Mouse (Mus musculus) layer of hippocampus, adult 18-20 months (tissue): Measurements from ENCODE around the gene 1700011L22Rik. TPM values are rescaled to one million over a fixed set of nuclear protein-coding genes. Genes with fewer than 3 reads are reported as not detected.
A peak's percentile ranks its signal among the peaks of the same experiment; 100 is the strongest.

Experiments used
- DNase-seq, 2 experiments: peaks; one replicate each; pipeline ENCODE4 v3.0.0; 2022; ENCODE audit warnings: low spot score in 2 of 2
- total RNA-seq, 2 experiments: library from RNA; stranded (reverse); gene quantifications; 2 replicates each; pipeline ENCODE4 v1.2.3; 2021

Gene 1700011L22Rik
- total RNA-seq, 2 experiments from 2014 or later: not detected

- DNase-seq: peak; percentile 16 to 42
These were observed 68.7 kb downstream of the 1700011L22Rik start for GRCm38 (mm10) chr8:79179678-79180077.

DNA sequence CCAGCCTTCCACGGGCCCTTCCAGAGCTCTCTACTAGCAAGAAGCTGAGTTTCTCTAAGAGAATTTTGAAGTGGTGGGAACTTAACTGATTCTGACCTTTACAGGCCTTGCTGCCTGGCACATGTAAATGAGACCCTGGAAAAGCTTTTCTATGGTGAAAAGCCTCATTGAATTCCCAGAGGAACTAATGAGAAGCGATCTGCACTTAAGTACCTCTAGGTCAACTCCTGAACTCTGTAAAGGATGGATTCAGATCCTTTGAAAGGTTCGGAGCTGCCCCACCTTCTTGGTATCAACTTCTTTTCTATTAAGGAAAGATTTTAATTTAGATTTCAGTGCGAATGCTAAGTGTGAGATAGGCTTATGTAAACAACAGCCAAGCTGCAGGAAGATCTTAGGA is 72.4 kb downstream of the 1700011L22Rik start:
- DNase-seq: no peak

DNA sequence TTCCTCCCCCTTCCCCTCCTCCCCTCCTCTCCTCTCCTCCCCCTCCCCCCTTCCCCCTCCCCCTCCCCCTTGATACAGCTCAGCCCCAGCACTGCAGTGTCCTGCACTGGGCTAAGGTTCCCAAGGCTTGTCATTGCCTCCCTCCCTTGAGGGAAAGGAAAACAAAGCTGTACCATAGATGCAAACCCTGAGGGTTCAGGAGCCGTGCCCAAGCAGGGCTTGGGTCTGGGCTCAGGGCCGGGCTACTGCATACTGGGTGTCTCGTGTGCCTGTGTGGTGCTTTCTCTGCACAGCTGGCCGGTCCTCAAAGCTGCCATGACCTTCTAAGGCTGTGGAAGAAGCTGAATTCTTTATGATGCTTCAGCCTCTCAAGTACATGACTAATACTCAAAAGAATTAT is 74.8 kb downstream of the 1700011L22Rik start:
- DNase-seq: no peak

- DNase-seq: peak in 1 of 2 experiments; percentile 57
These were observed 83.1 kb downstream of the 1700011L22Rik start for GRCm38 (mm10) chr8:79165276-79165675.

DNA sequence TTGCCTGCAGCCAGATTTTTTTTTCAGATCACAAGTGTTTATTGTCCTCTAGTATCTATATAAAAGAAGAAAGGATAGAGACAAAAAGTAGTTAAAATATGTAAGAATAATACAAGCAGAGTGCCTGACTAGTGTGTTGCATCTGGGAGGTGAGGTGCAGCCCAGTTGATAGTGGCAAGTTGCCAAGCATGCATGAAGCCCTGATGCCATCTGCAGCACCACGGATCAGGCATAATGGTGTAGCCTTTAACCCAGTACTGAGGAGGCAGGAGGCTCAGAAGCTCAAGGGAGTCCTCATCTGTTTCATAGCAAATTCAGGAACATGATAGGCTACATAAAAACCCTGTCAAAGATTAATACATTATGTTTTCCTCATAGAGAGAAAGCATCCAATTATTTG is 84.0 kb downstream of the 1700011L22Rik start:
- DNase-seq: no peak

- DNase-seq: peak; percentile 36 to 74
These were observed 85.6 kb downstream of the 1700011L22Rik start for GRCm38 (mm10) chr8:79162533-79163308.

DNA sequence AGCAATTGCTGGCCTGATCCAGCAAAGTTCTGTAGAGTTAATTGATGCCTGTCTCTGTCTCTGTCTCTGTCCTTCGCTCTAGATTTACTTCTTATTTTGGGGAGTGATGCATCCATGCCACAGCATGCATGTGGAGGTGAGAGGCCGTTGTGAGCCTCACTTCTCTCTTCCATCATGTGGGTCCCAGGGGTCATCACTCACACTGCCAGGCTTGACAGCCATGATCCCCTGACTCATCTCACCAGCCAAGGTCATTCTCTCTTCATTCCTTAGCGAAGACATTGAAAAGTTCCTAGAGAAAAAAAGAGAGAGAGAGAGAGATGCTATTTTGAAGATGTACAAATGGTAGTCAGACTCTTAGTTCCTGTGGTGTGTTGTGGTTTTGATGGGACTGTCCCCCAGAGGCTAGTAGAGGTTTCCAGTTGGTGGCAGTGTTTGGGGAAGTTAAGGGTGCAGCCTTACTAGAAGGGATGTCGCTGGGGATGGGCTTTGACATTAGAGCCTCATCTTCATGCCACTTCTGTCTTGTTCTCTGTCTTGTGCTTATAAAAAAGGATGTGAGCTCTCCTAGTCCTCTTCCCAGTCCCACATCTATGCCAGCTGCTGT is 87.1 kb downstream of the 1700011L22Rik start:
- no peak for DNase-seq

Other genes starting within 250 kb of the 1700011L22Rik start
- gene Zfp827, start 220.1 kb downstream of the 1700011L22Rik start, total RNA-seq: 10 to 100 TPM; 30.5 to 31.1 TPM
- gene Mmaa, start 46.4 kb upstream of the 1700011L22Rik start, total RNA-seq: 10 to 100 TPM; 24.5 to 25.0 TPM
- 10 to 100 TPM; 25.0 to 28.3 TPM for gene Smad1, start 150.9 kb upstream of the 1700011L22Rik start, total RNA-seq